Mouse (Mus musculus): ENCODE results near the gene Pde7b. TPM values are rescaled to one million over a fixed set of nuclear protein-coding genes. Genes with fewer than 3 reads are reported as not detected.
A peak's percentile ranks its signal among the peaks of the same experiment; 100 is the strongest.

Gene Pde7b
- total and polyA plus RNA-seq, 3 experiments = 11.7 to 57.0 (median 53.1) TPM

DNA sequence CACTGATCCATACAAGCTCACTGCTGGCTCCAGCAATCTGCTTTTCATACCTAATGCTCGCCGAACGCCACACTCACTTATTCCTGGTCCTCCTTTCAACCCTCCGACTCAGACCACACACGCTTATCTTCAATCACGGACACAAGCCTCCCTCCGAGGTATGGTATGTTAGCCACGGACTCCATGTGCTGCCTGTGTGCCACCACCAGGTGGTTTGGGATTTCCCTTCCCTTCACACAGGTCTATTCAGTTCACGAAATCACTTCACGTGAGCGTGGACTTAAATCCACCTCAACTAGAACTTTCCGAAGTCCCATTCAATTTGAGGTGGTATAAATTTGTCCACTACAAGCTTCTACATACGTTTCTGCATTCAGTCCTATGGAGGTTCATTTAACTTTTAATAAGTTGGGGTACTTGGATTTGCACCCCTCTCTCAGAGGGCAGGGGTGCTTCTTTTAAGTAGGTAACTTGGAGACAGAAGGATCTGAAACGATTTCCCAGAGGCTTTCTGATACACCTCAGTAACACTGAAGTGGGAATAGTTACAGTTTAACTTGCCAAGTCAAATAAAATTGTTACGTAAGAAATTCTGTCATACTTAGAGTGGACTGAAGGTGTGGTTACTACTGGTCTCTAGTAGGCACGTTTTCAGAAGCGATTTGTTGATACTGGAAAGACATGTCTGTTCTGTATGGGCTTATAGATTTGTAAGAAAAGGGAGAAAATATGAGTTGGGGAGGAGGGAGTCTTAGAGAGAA is 221.4 kb downstream of the Pde7b start:
- TF ChIP-seq EP300 (IDR thresholded peaks at IDR 0.05; ENCODE audit: insufficient read depth, low read depth, low read length) = no peak
- 0 out of 2 replicates have a peak, but pooled peaks have one; percentile 21 for TF ChIP-seq CTCF (IDR thresholded peaks at IDR 0.05)
- H3K36me3 ChIP-seq (ENCODE audit: control insufficient read depth, insufficient read depth, low read length) = no peaks in the 10 kb centered on the region
- no peaks in the 10 kb centered on the region for H3K27me3 ChIP-seq (ENCODE audit: control insufficient read depth, insufficient read depth, low read length)
- peaks cover 4% of the 10 kb centered on the region for H3K4me1 ChIP-seq (ENCODE audit: control insufficient read depth, insufficient read depth, low read length)
- 88% methylated on average over 17 of the region's 17 CpGs for WGBS
- H3K79me2 ChIP-seq (replicated peaks; ENCODE audit: control insufficient read depth, insufficient read depth, low read length) = no peaks in the 10 kb centered on the region
- H3K27ac ChIP-seq = no peak overlapping the region
- DNase-seq = peak in 1 of 2 experiments; percentile 14
- H3K9ac ChIP-seq (ENCODE audit: low read depth, low read length) = no peak overlapping the region
- intact Hi-C loops (cut with DNase I) = no loop called here
- no peak overlapping the region for H3K4me3 ChIP-seq

- H3K9ac ChIP-seq (ENCODE audit: low read depth, low read length) = no peak overlapping the region; the same call in 1 of the 2 replicates
- no peaks in the 10 kb centered on the region for H3K27me3 ChIP-seq (ENCODE audit: control insufficient read depth, insufficient read depth, low read length)
- no peak overlapping the region for H3K4me3 ChIP-seq
- no peaks in the 10 kb centered on the region for H3K36me3 ChIP-seq (ENCODE audit: control insufficient read depth, insufficient read depth, low read length)
- H3K79me2 ChIP-seq (replicated peaks; ENCODE audit: control insufficient read depth, insufficient read depth, low read length) = no peaks in the 10 kb centered on the region
- DNase-seq = no peak
- H3K4me1 ChIP-seq (ENCODE audit: control insufficient read depth, insufficient read depth, low read length) = peaks cover 1% of the 10 kb centered on the region; the same call in 1 of the 2 replicates
- no peak overlapping the region for H3K27ac ChIP-seq
- intact Hi-C loops (cut with DNase I) = no loop called here
- WGBS = 78% methylated on average over 6 of the region's 6 CpGs
- TF ChIP-seq POLR2A (IDR thresholded peaks at IDR 0.05; ENCODE audit: insufficient read depth, low read depth, low read length) (no peak), EP300 (IDR thresholded peaks at IDR 0.05; ENCODE audit: insufficient read depth, low read depth, low read length) (no peak), CTCF (IDR thresholded peaks at IDR 0.05) (no peak)
Measured at GRCm38 (mm10) chr10:20501221-20501620, 223.7 kb downstream of the Pde7b start.

GRCm38 (mm10) chr10:20495051-20495450 is 229.8 kb downstream of the Pde7b start:
- H3K27me3 ChIP-seq (ENCODE audit: control insufficient read depth, insufficient read depth, low read length) = no peaks in the 10 kb centered on the region

GRCm38 (mm10) chr10:20493826-20494455 is 230.9 kb downstream of the Pde7b start:
- intact Hi-C loops (cut with DNase I) = no loop called here
- Histone ChIP-seq H3K27ac (no peak overlapping the region), H3K36me3 (ENCODE audit: control insufficient read depth, insufficient read depth, low read length) (peaks cover 10% of the 10 kb centered on the region), H3K4me3 (no peak overlapping the region), H3K79me2 (replicated peaks; ENCODE audit: control insufficient read depth, insufficient read depth, low read length) (no peaks in the 10 kb centered on the region), H3K9ac (ENCODE audit: low read depth, low read length) (no peak overlapping the region), H3K27me3 (ENCODE audit: control insufficient read depth, insufficient read depth, low read length) (no peaks in the 10 kb centered on the region), H3K4me1 (ENCODE audit: control insufficient read depth, insufficient read depth, low read length) (peaks cover 21% of the 10 kb centered on the region)
- no peak for DNase-seq
- TF ChIP-seq EP300 (IDR thresholded peaks at IDR 0.05; ENCODE audit: insufficient read depth, low read depth, low read length) (no peak), CTCF (IDR thresholded peaks at IDR 0.05) (no peak), POLR2A (IDR thresholded peaks at IDR 0.05; ENCODE audit: insufficient read depth, low read depth, low read length) (no peak)
- WGBS = 77% methylated on average over 5 of the region's 5 CpGs

More at GRCm38 (mm10) chr10:20495051-20495450, 229.8 kb downstream of the Pde7b start:
- Histone ChIP-seq H3K4me1 (ENCODE audit: control insufficient read depth, insufficient read depth, low read length) (peaks cover 17% of the 10 kb centered on the region), H3K9ac (ENCODE audit: low read depth, low read length) (no peak overlapping the region), H3K4me3 (no peak overlapping the region), H3K79me2 (replicated peaks; ENCODE audit: control insufficient read depth, insufficient read depth, low read length) (no peaks in the 10 kb centered on the region), H3K36me3 (ENCODE audit: control insufficient read depth, insufficient read depth, low read length) (peaks cover 9% of the 10 kb centered on the region), H3K27ac (no peak overlapping the region)
- no peak for TF ChIP-seq EP300 (IDR thresholded peaks at IDR 0.05; ENCODE audit: insufficient read depth, low read depth, low read length)
- no peak for DNase-seq
- WGBS = 89% methylated on average over 4 of the region's 4 CpGs
- intact Hi-C loops (cut with DNase I) = no loop called here

GRCm38 (mm10) chr10:20492216-20492964 is 232.5 kb downstream of the Pde7b start:
- WGBS = 24% methylated on average over 11 of the region's 11 CpGs
- peak overlapping the region; percentile 41; the same call in 1 of the 2 replicates for H3K9ac ChIP-seq (ENCODE audit: low read depth, low read length)
- peaks cover 17% of the 10 kb centered on the region for H3K36me3 ChIP-seq (ENCODE audit: control insufficient read depth, insufficient read depth, low read length)
- H3K27ac ChIP-seq = peak overlapping the region; percentile 67
- TF ChIP-seq CTCF (IDR thresholded peaks at IDR 0.05) (no peak), POLR2A (IDR thresholded peaks at IDR 0.05; ENCODE audit: insufficient read depth, low read depth, low read length) (no peak), EP300 (IDR thresholded peaks at IDR 0.05; ENCODE audit: insufficient read depth, low read depth, low read length) (no peak)
- no peaks in the 10 kb centered on the region for H3K27me3 ChIP-seq (ENCODE audit: control insufficient read depth, insufficient read depth, low read length)
- intact Hi-C loops (cut with DNase I) = no loop called here
- peak; percentile 40 to 50 for DNase-seq
- no peak overlapping the region for H3K4me3 ChIP-seq
- no peaks in the 10 kb centered on the region for H3K79me2 ChIP-seq (replicated peaks; ENCODE audit: control insufficient read depth, insufficient read depth, low read length)
- H3K4me1 ChIP-seq (ENCODE audit: control insufficient read depth, insufficient read depth, low read length) = peaks cover 25% of the 10 kb centered on the region
